Mouse (Mus musculus): ENCODE measurements around the gene Gli2.

GRCm38 (mm10) chr1:119085771-119086170 lies 32.4 kb upstream of the Gli2 start:
- no peak for TF ChIP-seq CTCF (IDR thresholded peaks at IDR 0.05 in 2 of 3, conservative IDR thresholded peaks at IDR 0.05 in 1 of 3; ENCODE audit: control insufficient read depth in 1 of 3, insufficient read depth in 1 of 3, low read depth in 2 of 3, low read length in 3 of 3, poor library complexity in 1 of 3, severe bottlenecking in 1 of 3)
- TF ChIP-seq ZC3H11A (IDR thresholded peaks at IDR 0.05; ENCODE audit: low read depth, low read length) = no peak
- no peak for TF ChIP-seq CHD1 (IDR thresholded peaks at IDR 0.05; ENCODE audit: low read depth, low read length)

Data from MEL (cell line).